Mouse (Mus musculus) CD4-positive, CD25-positive, alpha-beta regulatory T cell, adult 9 weeks (primary cell): ENCODE results near the gene Tmem236. TPM values are rescaled to one million over a fixed set of nuclear protein-coding genes. Genes with fewer than 3 reads are reported as not detected.

Experiments
- polyA plus RNA-seq: library from polyadenylated mRNA; unstranded; fragments of 100-300 nt; shearing (Covaris generic); gene quantifications from one replicate; pipeline ENCODE4 v1.2.1, GENCODE M21; 2017

The Tmem236 gene
- polyA plus RNA-seq: not detected

GRCm38 (mm10) chr2:14174334-14174733, at the start of gene Tmem236:
Gene Tmem236, plus strand, starts transcription at chr2:14174523.

GRCm38 (mm10) chr2:14229149-14229548, 54.8 kb downstream of the Tmem236 start, which contains the start of gene Mrc1:
Gene Mrc1, plus strand, starts transcription at chr2:14229392.

Other genes with a start within 250 kb of the Tmem236 start
- not detected for gene Hacd1, start 118.4 kb upstream of the Tmem236 start, polyA plus RNA-seq
- gene Stam, start 100.4 kb upstream of the Tmem236 start, polyA plus RNA-seq: 43.1 TPM
- 1.0 TPM for gene Mrc1, start 54.9 kb downstream of the Tmem236 start, polyA plus RNA-seq
- not detected for gene Slc39a12, start 213.8 kb downstream of the Tmem236 start, polyA plus RNA-seq